Mouse (Mus musculus): Measurements from ENCODE around the gene Cpt1a.

- no peak for TF ChIP-seq CTCF (IDR thresholded peaks at IDR 0.05; ENCODE audit: borderline replicate concordance, insufficient read depth, low read depth, low read length)
- no peak for TF ChIP-seq POLR2A (IDR thresholded peaks at IDR 0.05; ENCODE audit: borderline replicate concordance, insufficient read depth, low read length)
These were observed 107.2 kb downstream of the Cpt1a start for GRCm38 (mm10) chr19:3429156-3429816.
